Mouse (Mus musculus) midbrain, embryonic 14.5 days (tissue): ENCODE results near the gene Tbl1x. TPM values are rescaled to one million over a fixed set of nuclear protein-coding genes. Genes with fewer than 3 reads are reported as not detected.

Experiments used
- ATAC-seq: fragments of 200-750 bp; cut with Nextera tagmentation; 2 replicates; pipeline ENCODE4 v1.8.0; 2017; ENCODE audit warnings: moderate number of reproducible peaks, moderate library complexity; ENCODE audit not compliant: low FRiP score, low TSS enrichment
- DNase-seq: peaks from one replicate; pipeline ENCODE4 v3.0.0-alpha.2; 2015
- H3K27ac ChIP-seq: fragments of 300-500 bp; sonication (generic); replicated peaks from 2 replicates; pipeline ENCODE4 v1.5.1; 2014; ENCODE audit warnings: mild to moderate bottlenecking, low read depth, low read length, moderate library complexity
- H3K27me3 ChIP-seq: fragments of 300-500 bp; sonication (generic); 2 replicates; pipeline ENCODE4 v1.6.1; 2014; ENCODE audit warnings: low read length, control low read depth, mixed read lengths; ENCODE audit not compliant: control insufficient read depth, insufficient read depth
- H3K36me3 ChIP-seq: fragments of 300-500 bp; sonication (generic); 2 replicates; pipeline ENCODE4 v1.6.1; 2014; ENCODE audit warnings: low read length, control low read depth; ENCODE audit not compliant: control insufficient read depth, insufficient read depth
- H3K4me1 ChIP-seq: fragments of 300-500 bp; sonication (generic); 2 replicates; pipeline ENCODE4 v1.6.1; 2014; ENCODE audit warnings: mild to moderate bottlenecking, antibody characterized with exemption, low read length, control low read depth; ENCODE audit not compliant: control insufficient read depth, insufficient read depth
- H3K4me2 ChIP-seq: fragments of 300-500 bp; sonication (generic); 2 replicates; pipeline ENCODE4 v1.6.1; 2014; ENCODE audit warnings: mild to moderate bottlenecking, low read length, moderate library complexity
- H3K4me3 ChIP-seq: fragments of 300-500 bp; sonication (generic); replicated peaks from 2 replicates; pipeline ENCODE4 v1.5.1; 2014; ENCODE audit warnings: low read depth, low read length
- H3K9ac ChIP-seq: fragments of 300-500 bp; sonication (generic); replicated peaks from 2 replicates; pipeline ENCODE4 v1.6.1; 2014; ENCODE audit warnings: mild to moderate bottlenecking, low read length, moderate library complexity
- H3K9me3 ChIP-seq: fragments of 300-500 bp; sonication (generic); 2 replicates; pipeline ENCODE4 v1.6.1; 2016; ENCODE audit warnings: low read length, control low read depth, mixed read lengths; ENCODE audit not compliant: control insufficient read depth
- WGBS: fragments of 180-500 bp; shearing (Covaris S2); extraction: QIAGEN DNeasy Blood & Tissue Kit; methylation state at CpG from one replicate; pipeline ENCODE4 v1.1.7; 2014; 5-methylcytosine and 5-hydroxymethylcytosine counted together
- polyA plus RNA-seq: library from polyadenylated mRNA; unstranded; fragments of >200 nt; fragmentation: Nextera tagmentation; extraction: Ambion mirVana; gene quantifications from 2 replicates; pipeline ENCODE4 v1.2.1, GENCODE M21; 2014

The Tbl1x gene
- polyA plus RNA-seq, 1 experiment from 2014 or later, result 54.1 TPM

- DNase-seq (no peak), ATAC-seq (no peak)
- Histone ChIP-seq H3K36me3 (no peaks in the 10 kb centered on the region), H3K4me1 (no peaks in the 10 kb centered on the region), H3K9me3 (no peaks in the 10 kb centered on the region), H3K9ac (no peak overlapping the region), H3K4me2 (no peak overlapping the region), H3K4me3 (no peak overlapping the region), H3K27me3 (no peaks in the 10 kb centered on the region), H3K27ac (no peak overlapping the region)
- 55% methylated on average over 2 of the region's 2 CpGs for WGBS
These were observed 98.3 kb downstream of the Tbl1x start for GRCm38 (mm10) chrX:77608947-77609703.

GRCm38 (mm10) chrX:77611938-77612337 lies 101.1 kb downstream of the Tbl1x start:
- no peak overlapping the region for H3K4me3 ChIP-seq
- no peaks in the 10 kb centered on the region for H3K9me3 ChIP-seq
- DNase-seq (no peak), ATAC-seq (no peak)
- H3K4me1 ChIP-seq, result no peaks in the 10 kb centered on the region
- no peak overlapping the region for H3K27ac ChIP-seq
- no peaks in the 10 kb centered on the region for H3K27me3 ChIP-seq
- no peaks in the 10 kb centered on the region for H3K36me3 ChIP-seq
- 73% methylated on average over 3 of the region's 3 CpGs for WGBS
- H3K9ac ChIP-seq, result no peak overlapping the region
- H3K4me2 ChIP-seq, result no peak overlapping the region

GRCm38 (mm10) chrX:77613041-77613440 lies 102.2 kb downstream of the Tbl1x start:
- Histone ChIP-seq H3K27ac (no peak overlapping the region), H3K27me3 (no peaks in the 10 kb centered on the region), H3K9me3 (no peaks in the 10 kb centered on the region), H3K36me3 (no peaks in the 10 kb centered on the region), H3K4me1 (no peaks in the 10 kb centered on the region), H3K4me2 (no peak overlapping the region), H3K9ac (no peak overlapping the region), H3K4me3 (no peak overlapping the region)
- WGBS, result 88% methylated on average over 1 of the region's 1 CpGs
- no peak for ATAC-seq
- no peak for DNase-seq

GRCm38 (mm10) chrX:77615735-77616293 lies 105.0 kb downstream of the Tbl1x start:
- no peaks in the 10 kb centered on the region for H3K27me3 ChIP-seq
- DNase-seq (peak; percentile 3), ATAC-seq (no peak)
- H3K36me3 ChIP-seq, result no peaks in the 10 kb centered on the region
- H3K9me3 ChIP-seq, result no peaks in the 10 kb centered on the region
- no peak overlapping the region for H3K4me3 ChIP-seq
- no peak overlapping the region for H3K9ac ChIP-seq
- no peaks in the 10 kb centered on the region for H3K4me1 ChIP-seq
- no peak overlapping the region for H3K27ac ChIP-seq
- 72% methylated on average over 4 of the region's 4 CpGs for WGBS
- no peak overlapping the region for H3K4me2 ChIP-seq

- H3K4me1 ChIP-seq, result no peaks in the 10 kb centered on the region
- H3K4me3 ChIP-seq, result no peak overlapping the region
- H3K9ac ChIP-seq, result no peak overlapping the region
- 91% methylated on average over 6 of the region's 6 CpGs for WGBS
- H3K36me3 ChIP-seq, result no peaks in the 10 kb centered on the region
- no peak overlapping the region for H3K4me2 ChIP-seq
- H3K27me3 ChIP-seq, result no peaks in the 10 kb centered on the region
- H3K9me3 ChIP-seq, result no peaks in the 10 kb centered on the region
- no peak overlapping the region for H3K27ac ChIP-seq
- ATAC-seq, result no peak
- no peak for DNase-seq
These were observed 106.7 kb downstream of the Tbl1x start for GRCm38 (mm10) chrX:77617368-77618144.

- WGBS, result 88% methylated on average over 2 of the region's 2 CpGs
- no peak for ATAC-seq
- no peaks in the 10 kb centered on the region for H3K4me1 ChIP-seq
These were observed 119.6 kb downstream of the Tbl1x start for GRCm38 (mm10) chrX:77630439-77630838.

GRCm38 (mm10) chrX:77636499-77636898 lies 125.7 kb downstream of the Tbl1x start:
- Histone ChIP-seq H3K4me2 (no peak overlapping the region), H3K36me3 (no peaks in the 10 kb centered on the region), H3K9me3 (no peaks in the 10 kb centered on the region), H3K27ac (no peak overlapping the region), H3K4me3 (no peak overlapping the region), H3K9ac (no peak overlapping the region), H3K27me3 (no peaks in the 10 kb centered on the region), H3K4me1 (no peaks in the 10 kb centered on the region)
- ATAC-seq (no peak), DNase-seq (no peak)
- WGBS, result 73% methylated on average over 3 of the region's 3 CpGs

More at GRCm38 (mm10) chrX:77630439-77630838, 119.6 kb downstream of the Tbl1x start:
- H3K27ac ChIP-seq, result no peak overlapping the region
- no peaks in the 10 kb centered on the region for H3K27me3 ChIP-seq
- H3K4me3 ChIP-seq, result no peak overlapping the region
- no peaks in the 10 kb centered on the region for H3K36me3 ChIP-seq
- DNase-seq, result no peak
- H3K9ac ChIP-seq, result no peak overlapping the region
- H3K9me3 ChIP-seq, result no peaks in the 10 kb centered on the region
- H3K4me2 ChIP-seq, result no peak overlapping the region

- DNase-seq (peak; percentile 82), ATAC-seq (peak; percentile 71; the same call in 1 of the 2 replicates)
- Histone ChIP-seq H3K9ac (no peak overlapping the region), H3K4me2 (no peak overlapping the region), H3K36me3 (no peaks in the 10 kb centered on the region), H3K9me3 (no peaks in the 10 kb centered on the region), H3K27me3 (no peaks in the 10 kb centered on the region), H3K27ac (no peak overlapping the region), H3K4me1 (no peaks in the 10 kb centered on the region), H3K4me3 (no peak overlapping the region)
- 18% methylated on average over 3 of the region's 3 CpGs for WGBS
These were observed 127.3 kb downstream of the Tbl1x start for GRCm38 (mm10) chrX:77638076-77638475.
